Mouse (Mus musculus) spleen, adult 2 months (tissue): ENCODE measurements around the gene Olfr1484. TPM values are rescaled to one million over a fixed set of nuclear protein-coding genes. Genes with fewer than 3 reads are reported as not detected.
"Not testable (repeated sequence)": the region's sequence is repeated elsewhere in the genome, so short reads cannot be mapped to it uniquely, and the experiment has no call there.

Source experiments
- DNase-seq, 2 experiments: peaks; one replicate each; pipeline versions ENCODE4 v3.0.0 to v3.0.0-alpha.2; 2012 to 2021; ENCODE audit warnings: low spot score in 2 of 2, low read depth in 1 of 2
- H3K27ac ChIP-seq: fragments of 200-500 bp; 2 replicates; pipeline ENCODE4 v1.5.1; 2012; ENCODE audit warnings: low read length, inconsistent platforms; ENCODE audit not compliant: insufficient read depth
- H3K27me3 ChIP-seq: fragments of 200-500 bp; 2 replicates; pipeline ENCODE4 v1.6.1; 2012; ENCODE audit warnings: mild to moderate bottlenecking, moderate library complexity, low read length, inconsistent platforms; ENCODE audit not compliant: control insufficient read depth, insufficient read depth
- H3K36me3 ChIP-seq: fragments of 200-500 bp; 2 replicates; pipeline ENCODE4 v1.6.1; 2012; ENCODE audit warnings: mild to moderate bottlenecking, low read length, inconsistent platforms; ENCODE audit not compliant: control insufficient read depth, insufficient read depth
- H3K4me1 ChIP-seq: fragments of 200-500 bp; 2 replicates; pipeline ENCODE4 v1.6.1; 2011; ENCODE audit warnings: inconsistent platforms; ENCODE audit not compliant: control insufficient read depth, insufficient read depth, insufficient read length
- H3K4me3 ChIP-seq: fragments of 200-500 bp; 2 replicates; pipeline ENCODE4 v1.5.1; 2011; ENCODE audit warnings: mild to moderate bottlenecking, inconsistent platforms; ENCODE audit not compliant: insufficient read depth, insufficient read length; ENCODE audit errors: extremely low read depth
- CTCF ChIP-seq: fragments of 200-500 bp; IDR thresholded peaks from 2 replicates; pipeline ENCODE4 v1.5.1; 2011; ENCODE audit warnings: mild to moderate bottlenecking, inconsistent platforms; ENCODE audit not compliant: insufficient read depth, insufficient read length, insufficient replicate concordance; ENCODE audit errors: extremely low read depth
- POLR2A ChIP-seq: fragments of 200-500 bp; IDR thresholded peaks from 2 replicates; pipeline ENCODE4 v1.6.1; 2011; ENCODE audit warnings: low read depth, low read length, inconsistent platforms
- WGBS: fragments of 180-500 bp; shearing (Covaris S2); methylation state at CpG from one replicate; pipeline ENCODE4 v1.1.7; 2018; 5-methylcytosine and 5-hydroxymethylcytosine counted together
- polyA plus RNA-seq: library from polyadenylated mRNA; depleted of rRNA; stranded (reverse); fragments of >200 nt; gene quantifications from 2 replicates; pipeline ENCODE4 v1.2.3, GENCODE M21; 2012; rRNA removed

Gene Olfr1484
- not detected in 2 replicates for polyA plus RNA-seq

- no peaks in the 10 kb centered on the region for H3K27me3 ChIP-seq
- no peaks in the 10 kb centered on the region for H3K36me3 ChIP-seq
- no peaks in the 10 kb centered on the region for H3K4me1 ChIP-seq
- no peak for DNase-seq
- H3K4me3 ChIP-seq, result no peak within 1 kb of the TSS
- no peak for TF ChIP-seq CTCF
- no peak for TF ChIP-seq POLR2A
- no peak within 1 kb of the TSS for H3K27ac ChIP-seq
- 92% methylated on average over 1 of the region's 1 CpGs for WGBS
These were observed at the start of gene Olfr1484 for GRCm38 (mm10) chr19:13583211-13583610. TSS of gene Olfr1484 (plus strand) at chr19:13583511.

DNA sequence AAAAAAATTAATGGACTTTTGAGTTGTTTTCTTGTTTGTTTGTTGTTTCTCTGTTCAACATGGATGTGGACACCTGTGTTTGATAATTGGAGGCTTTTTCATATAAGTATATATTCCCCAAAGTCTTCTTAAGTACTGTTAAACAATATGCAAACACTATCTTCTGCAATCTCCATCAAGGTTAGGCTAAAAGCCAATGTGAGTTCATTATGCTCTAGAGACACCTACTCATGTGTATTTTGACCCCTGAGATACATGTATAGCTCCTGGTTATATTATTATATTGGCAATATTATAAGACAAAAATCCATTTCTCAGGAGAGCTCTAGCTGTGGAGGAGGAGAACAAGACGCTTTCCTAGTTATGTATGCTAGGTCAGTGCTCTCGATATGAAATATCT is 33.8 kb downstream of the Olfr1484 start, which contains the start of gene Olfr1487:
TSS of gene Olfr1487 (plus strand) at position 301 of the 400 bp plus-strand sequence.
- not testable (repeated sequence) for H3K4me1 ChIP-seq, H3K4me3 ChIP-seq, H3K36me3 ChIP-seq, H3K27me3 ChIP-seq, DNase-seq, H3K27ac ChIP-seq
- WGBS, result 87% methylated on average over 2 of the region's 2 CpGs

GRCm38 (mm10) chr19:13631321-13631720 is 48.0 kb downstream of the Olfr1484 start, which contains the start of gene Olfr1489:
TSS of gene Olfr1489 (plus strand) at chr19:13631621.
- 84% methylated on average over 1 of the region's 1 CpGs for WGBS
- no peak for DNase-seq
- no peak within 1 kb of the TSS for H3K4me3 ChIP-seq
- H3K27ac ChIP-seq, result no peak within 1 kb of the TSS
- TF ChIP-seq CTCF, result no peak
- no peak for TF ChIP-seq POLR2A
- no peaks in the 10 kb centered on the region for H3K4me1 ChIP-seq
- H3K27me3 ChIP-seq, result no peaks in the 10 kb centered on the region
- H3K36me3 ChIP-seq, result no peaks in the 10 kb centered on the region

Other genes starting within 250 kb of the Olfr1484 start
- not detected in 2 replicates for gene Olfr1466, start 244.6 kb upstream of the Olfr1484 start, polyA plus RNA-seq
- not detected in 2 replicates for gene Olfr1467, start 221.3 kb upstream of the Olfr1484 start, polyA plus RNA-seq
- not detected in 2 replicates for gene Olfr1469, start 175.7 kb upstream of the Olfr1484 start, polyA plus RNA-seq
- not detected in 2 replicates for gene Olfr1471, start 140.1 kb upstream of the Olfr1484 start, polyA plus RNA-seq
- not detected in 2 replicates for gene Olfr1472, start 127.4 kb upstream of the Olfr1484 start, polyA plus RNA-seq
- not detected in 2 replicates for gene Olfr1474, start 113.9 kb upstream of the Olfr1484 start, polyA plus RNA-seq
- not detected in 2 replicates for gene Olfr1475, start 103.3 kb upstream of the Olfr1484 start, polyA plus RNA-seq
- gene Olfr1477, start 83.0 kb upstream of the Olfr1484 start, polyA plus RNA-seq, result not detected in 2 replicates
- not detected in 2 replicates for gene Olfr1480, start 55.6 kb upstream of the Olfr1484 start, polyA plus RNA-seq
- gene Olfr1487, start 33.9 kb downstream of the Olfr1484 start, polyA plus RNA-seq, result not detected in 2 replicates
- not detected in 2 replicates for gene Olfr1489, start 48.1 kb downstream of the Olfr1484 start, polyA plus RNA-seq
- gene Olfr1490, start 67.6 kb downstream of the Olfr1484 start, polyA plus RNA-seq, result not detected in 2 replicates
- gene Olfr1491, start 113.8 kb downstream of the Olfr1484 start, polyA plus RNA-seq, result not detected in 2 replicates
- not detected in 2 replicates for gene Olfr1493-ps1, start 139.8 kb downstream of the Olfr1484 start, polyA plus RNA-seq
- gene Olfr1494, start 156.2 kb downstream of the Olfr1484 start, polyA plus RNA-seq, result not detected in 2 replicates
- gene Olfr1495, start 181.1 kb downstream of the Olfr1484 start, polyA plus RNA-seq, result not detected in 2 replicates
- not detected in 2 replicates for gene Olfr1496, start 194.4 kb downstream of the Olfr1484 start, polyA plus RNA-seq
- not detected in 2 replicates for gene Olfr1497, start 214.7 kb downstream of the Olfr1484 start, polyA plus RNA-seq
- not detected in 2 replicates for gene Olfr1499, start 235.9 kb downstream of the Olfr1484 start, polyA plus RNA-seq
- gene Olfr1500, start 247.0 kb downstream of the Olfr1484 start, polyA plus RNA-seq, result not detected in 2 replicates